Mouse (Mus musculus) right cerebral cortex, postnatal 10 days (tissue): ENCODE data around the gene Cacnb2.
A peak's percentile ranks its signal among the peaks of the same experiment; 100 is the strongest.
"Not testable (repeated sequence)": the region's sequence is repeated elsewhere in the genome, so short reads cannot be mapped to it uniquely, and the experiment has no call there.

Experiments used
- DNase-seq, 2 experiments: peaks; one replicate each; pipeline ENCODE4 v3.0.0; 2021; ENCODE audit warnings: low spot score in 2 of 2

Gene Cacnb2

DNA sequence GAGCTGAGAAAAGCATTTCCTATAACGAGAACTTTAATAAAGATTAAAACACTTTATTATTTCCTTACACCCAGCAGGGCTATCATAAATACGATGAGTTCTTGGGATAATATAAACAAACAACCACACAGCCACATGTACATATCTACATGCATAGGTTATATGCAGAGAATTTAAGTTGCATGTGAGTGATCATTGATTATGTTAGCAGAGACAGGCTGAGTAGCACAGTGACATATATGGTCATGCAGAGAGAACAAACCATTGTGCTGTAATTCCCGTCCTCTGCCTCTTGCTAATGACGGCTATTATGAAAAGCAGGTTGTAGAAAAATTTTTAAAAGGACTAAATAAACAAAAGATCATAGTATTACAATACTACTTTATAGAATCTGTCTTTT is 53.8 kb downstream of the Cacnb2 start:
- DNase-seq = no peak

DNA sequence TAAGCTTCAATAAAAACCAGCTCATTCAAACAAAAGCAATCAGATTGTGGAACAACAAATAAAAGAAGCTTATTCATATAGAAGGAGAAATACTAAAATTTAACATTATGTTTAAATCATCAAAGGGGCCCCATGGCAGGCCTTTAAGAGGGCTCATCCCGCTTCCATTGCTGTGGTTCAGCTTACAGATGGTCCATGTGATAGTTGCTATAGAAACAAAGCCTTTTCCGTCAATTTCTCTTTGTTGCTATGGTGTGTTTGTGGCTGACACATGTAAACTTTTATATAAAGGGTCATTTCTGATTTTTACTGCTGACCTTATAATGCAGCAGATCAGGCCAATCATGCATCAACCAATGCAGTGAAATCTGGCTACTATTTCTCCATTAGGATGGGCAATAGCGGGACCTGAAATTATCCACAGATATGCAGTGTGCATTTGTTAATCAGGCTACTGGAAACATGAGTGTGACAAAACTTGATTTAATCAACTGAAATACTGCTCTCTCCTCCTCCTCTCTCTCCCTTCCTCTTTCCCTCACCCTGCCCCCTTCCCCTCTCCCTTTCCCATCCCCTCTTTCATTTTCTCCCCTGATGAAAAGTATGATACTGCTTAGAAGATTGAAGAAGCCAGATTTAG is 54.4 kb downstream of the Cacnb2 start:
- no peak for DNase-seq

- DNase-seq = no peak
These were observed 62.3 kb downstream of the Cacnb2 start for GRCm38 (mm10) chr2:14665213-14665612.

- DNase-seq = no peak
These were observed 69.2 kb downstream of the Cacnb2 start for GRCm38 (mm10) chr2:14672117-14672516.

GRCm38 (mm10) chr2:14676885-14677516 is 74.1 kb downstream of the Cacnb2 start:
- DNase-seq = peak; percentile 30 to 48

GRCm38 (mm10) chr2:14684231-14684630 is 81.3 kb downstream of the Cacnb2 start:
- no peak for DNase-seq

GRCm38 (mm10) chr2:14702973-14703645 is 100.2 kb downstream of the Cacnb2 start:
- peak; percentile 38 to 58 for DNase-seq

DNA sequence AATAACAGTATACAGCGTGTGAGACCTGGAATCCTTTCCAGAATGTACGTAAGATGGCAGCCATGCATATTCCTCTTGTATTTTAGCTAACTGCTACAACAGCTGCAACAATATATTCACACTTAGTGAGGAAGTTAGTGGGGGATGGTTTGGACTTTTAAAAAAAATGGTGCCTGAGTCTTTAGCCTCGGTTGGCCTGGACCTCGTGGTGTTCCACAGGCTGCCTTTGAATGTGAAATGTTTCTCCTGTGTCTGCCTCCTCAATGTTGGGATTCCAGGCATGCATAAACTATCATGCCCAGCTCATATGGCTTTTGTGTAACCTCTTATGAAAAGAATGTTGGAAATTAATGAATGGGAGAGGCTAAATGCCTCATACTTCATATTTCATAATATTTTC is 100.8 kb downstream of the Cacnb2 start:
- DNase-seq = no peak

DNA sequence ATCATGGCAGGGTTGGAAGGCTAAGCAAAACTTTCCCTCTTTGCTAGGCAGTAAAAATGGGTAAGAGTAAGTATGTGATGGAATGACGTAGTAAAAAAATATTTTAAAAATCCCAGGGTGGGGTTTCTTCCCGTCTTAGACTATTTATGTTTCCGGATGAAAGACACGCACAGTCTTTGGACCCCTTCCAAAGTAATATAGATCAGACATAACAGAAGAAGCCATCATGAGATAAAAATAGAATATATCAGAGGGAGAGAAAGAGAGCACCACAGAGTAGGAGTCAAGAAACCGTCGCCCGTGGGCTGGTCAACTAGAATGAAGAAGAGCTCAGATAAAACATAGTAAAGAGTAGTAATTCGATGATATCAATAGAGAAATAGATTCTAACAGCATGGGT is 107.4 kb downstream of the Cacnb2 start:
- no peak for DNase-seq

- no peak for DNase-seq
These were observed 108.9 kb downstream of the Cacnb2 start for GRCm38 (mm10) chr2:14711751-14712150.

- no peak for DNase-seq
These were observed 110.2 kb downstream of the Cacnb2 start for GRCm38 (mm10) chr2:14713049-14713448.

DNA sequence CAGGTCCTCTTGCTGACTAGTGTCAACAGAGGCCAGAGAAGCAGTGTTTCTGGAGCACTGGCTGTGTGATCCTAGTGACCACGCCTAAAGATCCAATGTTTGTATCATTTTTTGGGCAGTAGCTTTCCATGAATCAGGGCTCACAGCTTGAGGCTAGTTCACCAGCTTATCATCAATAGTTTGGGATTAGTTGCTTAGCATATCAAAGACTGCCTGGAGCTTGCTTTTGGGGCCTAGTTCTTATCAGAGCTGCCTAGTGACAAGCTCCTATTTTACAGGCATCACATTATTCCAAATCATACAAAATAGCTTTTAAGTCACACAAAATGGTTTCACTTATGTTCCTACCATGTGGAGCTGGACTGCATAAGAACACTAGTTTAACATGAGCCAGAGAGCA is 113.8 kb downstream of the Cacnb2 start:
- DNase-seq = no peak

GRCm38 (mm10) chr2:14719119-14719718 is 116.3 kb downstream of the Cacnb2 start:
- peak in 1 of 2 experiments; percentile 25 for DNase-seq

- no peak for DNase-seq
These were observed 122.5 kb downstream of the Cacnb2 start for GRCm38 (mm10) chr2:14725437-14725836.

DNA sequence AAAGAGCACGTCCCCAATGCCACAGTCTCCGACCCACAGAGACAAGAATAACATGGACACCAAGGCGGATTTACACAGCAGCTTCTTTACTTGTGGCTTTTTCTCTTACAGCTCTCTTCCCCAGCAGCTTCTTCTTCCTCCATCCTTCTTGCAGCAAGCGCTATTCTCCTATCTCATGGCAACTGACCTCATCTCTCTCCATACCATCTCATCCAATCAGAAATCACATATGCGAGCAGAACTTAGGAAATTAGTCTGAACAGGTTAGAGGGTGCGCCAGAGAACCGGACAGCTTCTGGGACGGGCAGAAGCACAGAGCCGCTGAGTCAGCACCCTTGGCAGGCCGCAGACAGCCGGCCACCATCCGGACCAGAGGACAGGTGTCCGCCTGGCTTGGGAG is 123.7 kb downstream of the Cacnb2 start:
- DNase-seq = not testable (repeated sequence)

DNA sequence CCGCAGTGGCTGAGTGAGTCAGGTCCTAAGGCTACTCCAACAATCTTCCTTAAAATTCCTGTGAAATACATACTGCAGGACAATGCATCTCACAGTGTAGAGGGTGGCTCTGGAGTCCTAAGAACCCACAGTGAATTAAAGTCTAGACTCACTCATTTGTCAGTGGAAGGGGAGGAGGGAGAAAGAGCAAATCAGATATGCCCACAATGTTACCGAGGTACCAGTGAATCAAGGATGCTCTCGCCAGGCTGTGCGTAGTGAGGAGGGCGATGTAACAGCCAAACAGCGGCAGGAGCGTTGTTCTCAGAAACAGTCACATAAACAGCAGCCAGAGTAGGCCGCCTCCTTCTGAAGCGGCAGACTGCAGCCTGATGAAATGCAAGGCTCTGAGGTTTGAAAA is 136.0 kb downstream of the Cacnb2 start:
- peak; percentile 51 to 69 for DNase-seq

DNA sequence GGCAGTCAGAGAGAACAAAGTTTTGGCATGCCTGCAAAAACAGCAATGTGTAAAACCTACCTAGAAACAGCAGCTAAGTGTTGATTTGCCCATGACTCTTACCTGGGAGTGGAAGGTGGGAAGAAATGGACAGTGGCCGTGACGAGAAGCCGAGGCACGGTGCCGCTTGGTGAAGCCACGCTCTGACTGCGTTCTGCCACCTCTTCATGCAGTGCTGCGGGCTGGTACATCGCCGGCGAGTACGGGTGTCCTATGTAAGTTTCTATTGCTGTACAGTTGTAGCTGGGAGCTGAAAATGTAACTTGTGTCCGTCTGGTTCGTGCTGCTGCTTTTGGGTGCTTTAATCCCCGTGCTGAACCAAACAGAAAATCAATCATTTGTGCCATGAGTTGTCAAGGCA is 136.6 kb downstream of the Cacnb2 start:
- peak; percentile 38 to 39 for DNase-seq

DNA sequence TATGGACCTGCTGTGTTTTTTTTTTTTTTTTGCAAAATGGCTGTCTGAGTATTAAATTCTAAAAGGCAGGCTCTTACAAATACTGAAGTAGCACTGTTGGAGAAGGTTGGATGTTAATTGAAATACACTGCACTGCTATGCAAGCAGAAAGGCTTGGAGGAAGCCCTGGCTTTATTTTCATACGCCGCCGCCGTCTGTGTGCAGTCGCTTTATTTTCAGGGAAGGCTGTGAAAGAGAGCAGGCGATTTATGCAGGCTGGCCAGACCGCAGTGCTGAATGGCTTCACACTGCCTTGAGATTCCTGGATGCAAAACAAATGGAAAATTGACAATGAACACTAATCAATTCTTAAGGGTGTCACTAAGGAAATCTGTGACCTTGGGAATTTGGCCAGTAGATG is 137.5 kb downstream of the Cacnb2 start:
- DNase-seq = peak; percentile 51 to 60

- no peak for DNase-seq
These were observed 141.9 kb downstream of the Cacnb2 start for GRCm38 (mm10) chr2:14744761-14745160.

DNA sequence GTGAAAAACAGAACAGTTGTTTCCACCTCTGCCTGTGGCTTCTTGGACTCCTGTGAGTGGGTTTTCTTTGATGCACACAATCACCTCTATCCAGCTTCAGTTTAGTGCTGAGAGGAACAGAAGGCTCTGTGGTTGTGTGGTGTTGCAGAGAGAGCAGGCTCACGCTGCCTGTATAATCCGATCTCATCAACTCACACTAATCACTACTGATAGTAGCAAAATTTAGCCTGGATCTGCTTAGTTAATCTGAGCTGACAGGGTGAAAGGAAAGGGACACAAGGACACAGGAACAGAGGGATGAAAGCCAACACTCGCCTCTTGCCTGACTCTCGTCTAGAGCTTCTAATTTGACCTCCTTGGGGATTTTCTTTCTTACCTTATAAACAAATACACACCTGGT is 160.0 kb downstream of the Cacnb2 start:
- no peak for DNase-seq

DNA sequence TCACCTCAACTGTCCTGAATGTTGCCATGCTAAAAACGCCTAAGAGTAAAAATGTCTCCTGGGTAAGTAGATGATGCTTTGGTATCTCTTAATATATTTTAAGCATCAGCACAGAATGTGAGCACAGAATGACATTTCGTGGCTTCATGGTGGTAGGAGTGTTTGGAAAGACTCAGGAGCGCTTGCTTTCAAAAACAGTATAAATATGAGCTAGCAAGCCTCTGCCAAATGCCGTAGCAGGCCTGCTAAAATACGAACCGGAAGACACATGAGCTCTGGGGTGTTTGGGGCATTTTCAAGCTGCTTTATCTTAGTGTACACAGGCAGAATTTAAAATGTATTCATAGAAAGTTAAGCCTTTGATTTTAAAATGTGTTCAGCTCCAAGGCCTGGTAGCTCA is 161.0 kb downstream of the Cacnb2 start:
- DNase-seq = peak; percentile 36 to 62

GRCm38 (mm10) chr2:14769448-14769847 is 166.6 kb downstream of the Cacnb2 start:
- DNase-seq = no peak

- no peak for DNase-seq
These were observed 167.7 kb downstream of the Cacnb2 start for GRCm38 (mm10) chr2:14770635-14771034.
